Comparison of ENCODE assay signal across 7 mouse cellular contexts in the genomic region with DNA sequence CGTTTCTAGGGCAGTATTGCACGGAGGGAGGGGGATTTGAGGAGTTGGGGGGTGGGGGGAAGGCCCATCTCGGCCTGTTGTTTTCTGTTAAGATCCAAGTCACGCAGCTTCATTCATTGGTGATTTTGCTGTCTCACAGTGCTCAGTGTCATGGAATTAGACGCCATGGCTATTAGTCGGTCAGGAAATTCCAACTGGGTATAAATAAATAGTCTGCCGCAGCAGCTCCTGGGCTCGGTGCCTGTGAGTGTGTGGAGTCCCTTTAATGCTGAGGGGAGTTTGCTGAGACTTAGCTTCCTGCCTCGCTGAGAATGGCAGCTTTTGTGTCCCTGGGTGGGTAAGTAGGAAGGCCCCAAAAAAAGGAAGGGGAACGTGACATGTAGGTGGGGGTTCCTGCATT.
A peak's percentile ranks its signal among the peaks of the same experiment; 100 is the strongest.
DNase-seq lines count a peak whose midpoint lies in the region; ATAC-seq lines count a peak whose summit lies in the region.

No protein-coding gene starts in this region.

- no peaks in the 10 kb centered on the region for H3K27me3 ChIP-seq in hindbrain, embryonic 14.5 days (ENCODE audit: control insufficient read depth, insufficient read depth, low read length)
- H3K27me3 ChIP-seq in liver, embryonic 13.5 days, result peaks cover 12% of the 10 kb centered on the region; the same call in 1 of the 2 replicates
- H3K27me3 ChIP-seq in stomach, embryonic 14.5 days (ENCODE audit: control insufficient read depth, insufficient read depth, low read length), result no peaks in the 10 kb centered on the region

- H3K9ac ChIP-seq in hindbrain, embryonic 14.5 days, result 0 out of 2 replicates have a peak overlapping the region, but pooled peaks have one; percentile 5
- no peak overlapping the region for H3K9ac ChIP-seq in liver, embryonic 13.5 days
- no peak overlapping the region for H3K9ac ChIP-seq in stomach, embryonic 14.5 days (replicated peaks; ENCODE audit: low read depth, low read length)

- no peak overlapping the region for H3K4me3 ChIP-seq in hindbrain, embryonic 14.5 days (replicated peaks; ENCODE audit: low read length)
- no peak overlapping the region for H3K4me3 ChIP-seq in liver, embryonic 13.5 days (replicated peaks)
- H3K4me3 ChIP-seq in stomach, embryonic 14.5 days (ENCODE audit: low read depth, low read length), result no peak overlapping the region

- no peaks in the 10 kb centered on the region for H3K36me3 ChIP-seq in hindbrain, embryonic 14.5 days (replicated peaks; ENCODE audit: control insufficient read depth, insufficient read depth)
- no peaks in the 10 kb centered on the region for H3K36me3 ChIP-seq in liver, embryonic 13.5 days
- H3K36me3 ChIP-seq in stomach, embryonic 14.5 days (ENCODE audit: control insufficient read depth, insufficient read depth, low read length), result no peaks in the 10 kb centered on the region

- peak; percentile 91 for ATAC-seq in hindbrain, embryonic 14.5 days (ENCODE audit: low FRiP score)
- ATAC-seq in liver, embryonic 13.5 days (ENCODE audit: low read depth), result no peak
- ATAC-seq in stomach, embryonic 14.5 days (ENCODE audit: insufficient number of reproducible peaks, insufficient read depth, low FRiP score, low read depth), result peak; percentile 61; the same call in 1 of the 2 replicates

- peaks cover 10% of the 10 kb centered on the region for H3K4me1 ChIP-seq in hindbrain, embryonic 14.5 days (replicated peaks; ENCODE audit: control insufficient read depth, insufficient read depth, low read length)
- peaks cover 10% of the 10 kb centered on the region for H3K4me1 ChIP-seq in liver, embryonic 13.5 days (replicated peaks)
- peaks cover 23% of the 10 kb centered on the region for H3K4me1 ChIP-seq in stomach, embryonic 14.5 days (ENCODE audit: control insufficient read depth, insufficient read depth, low read length)

- DNase-seq in right cerebral cortex, adult 18-20 months, result peak; percentile 30
- DNase-seq in right cerebral cortex, postnatal 25 days, result no peak
- DNase-seq in gastrocnemius, adult 8-10 months (ENCODE audit: low spot score in 2 of 2), result peak; percentile 37 to 60
- peak; percentile 69 for DNase-seq in hindbrain, embryonic 14.5 days (ENCODE audit: low spot score)
- DNase-seq in liver, embryonic 13.5 days, result no peak
- no peak for DNase-seq in yolk sac, embryonic 10.5 days (ENCODE audit: low spot score)

- 0 out of 2 replicates have a peak overlapping the region, but pooled peaks have one; percentile 11 for H3K4me2 ChIP-seq in hindbrain, embryonic 14.5 days (replicated peaks)
- H3K4me2 ChIP-seq in liver, embryonic 13.5 days, result no peak overlapping the region
- H3K4me2 ChIP-seq in stomach, embryonic 14.5 days (replicated peaks; ENCODE audit: low read depth, low read length), result peak overlapping the region; percentile 22; the same call in 1 of the 2 replicates

- peak overlapping the region; percentile 71 for H3K27ac ChIP-seq in hindbrain, embryonic 14.5 days
- H3K27ac ChIP-seq in liver, embryonic 13.5 days, result peak overlapping the region; percentile 14; the same call in 1 of the 2 replicates
- peak overlapping the region; percentile 82 for H3K27ac ChIP-seq in stomach, embryonic 14.5 days (ENCODE audit: low read length)

- no peaks in the 10 kb centered on the region for H3K9me3 ChIP-seq in hindbrain, embryonic 14.5 days (ENCODE audit: control insufficient read depth, low read length)
- no peaks in the 10 kb centered on the region for H3K9me3 ChIP-seq in liver, embryonic 13.5 days (replicated peaks)
- H3K9me3 ChIP-seq in stomach, embryonic 14.5 days (ENCODE audit: control insufficient read depth, low read depth, low read length), result no peaks in the 10 kb centered on the region

- 15% methylated on average over 10 of the region's 10 CpGs for WGBS in hindbrain, embryonic 14.5 days
- WGBS in liver, embryonic 13.5 days (ENCODE audit: insufficient replicate concordance), result 26% methylated on average over 10 of the region's 10 CpGs
- WGBS in stomach, embryonic 14.5 days, result 6% methylated on average over 10 of the region's 10 CpGs

Comparison
In these comparisons a context has a peak if more than half of its experiments do, and no peak if none do; other contexts are left out.
1. DNase-seq: peak in right cerebral cortex, adult 18-20 months (single experiment), gastrocnemius, adult 8-10 months (2 of 2) and hindbrain, embryonic 14.5 days (single experiment); none in right cerebral cortex, postnatal 25 days (single experiment), liver, embryonic 13.5 days (single experiment) and yolk sac, embryonic 10.5 days (single experiment).
2. H3K27ac ChIP-seq: peak in every context shown above with its lines; median percentile 82 in stomach, embryonic 14.5 days; 71 in hindbrain, embryonic 14.5 days; 14 in liver, embryonic 13.5 days.